Mouse (Mus musculus) brown adipose tissue, adult 24 weeks (tissue): ENCODE measurements around the gene Tfe3. TPM values are rescaled to one million over a fixed set of nuclear protein-coding genes. Genes with fewer than 3 reads are reported as not detected.
"Not testable (repeated sequence)": the region's sequence is repeated elsewhere in the genome, so short reads cannot be mapped to it uniquely, and the experiment has no call there.

Experiments
- H3K27ac ChIP-seq: fragments of 200-500 bp; replicated peaks from 2 replicates; pipeline ENCODE4 v1.5.1; 2012; ENCODE audit warnings: low read depth, mild to moderate bottlenecking, low read length
- H3K4me1 ChIP-seq: fragments of 200-500 bp; 2 replicates; pipeline ENCODE4 v1.6.1; 2012; ENCODE audit warnings: low read length, mixed read lengths; ENCODE audit not compliant: control insufficient read depth, insufficient read depth, insufficient read length
- H3K4me3 ChIP-seq: fragments of 200-500 bp; 2 replicates; pipeline ENCODE4 v1.5.1; 2012; ENCODE audit warnings: low read depth, mild to moderate bottlenecking, low read length, moderate library complexity; ENCODE audit not compliant: insufficient read depth
- polyA plus RNA-seq: library from polyadenylated mRNA; stranded (reverse); fragments of >200 nt; gene quantifications from 2 replicates; pipeline ENCODE4 v1.2.4, GENCODE M21; 2012; ENCODE audit not compliant: missing spikeins, insufficient read depth, insufficient read length

Tfe3 gene
- polyA plus RNA-seq, 1 experiment, result 22.3 TPM

GRCm38 (mm10) chrX:7775501-7776205 is 13.3 kb downstream of the Tfe3 start:
- no peaks in the 10 kb centered on the region for H3K4me1 ChIP-seq
- H3K4me3 ChIP-seq, result no peak overlapping the region
- no peak overlapping the region for H3K27ac ChIP-seq

GRCm38 (mm10) chrX:7776329-7777082 is 14.1 kb downstream of the Tfe3 start:
- no peak overlapping the region for H3K27ac ChIP-seq
- no peak overlapping the region for H3K4me3 ChIP-seq
- no peaks in the 10 kb centered on the region for H3K4me1 ChIP-seq

GRCm38 (mm10) chrX:7778450-7779244 is 16.3 kb downstream of the Tfe3 start:
- Histone ChIP-seq H3K27ac (no peak overlapping the region), H3K4me3 (no peak overlapping the region), H3K4me1 (no peaks in the 10 kb centered on the region)

- no peaks in the 10 kb centered on the region for H3K4me1 ChIP-seq
- H3K4me3 ChIP-seq, result no peak overlapping the region
- no peak overlapping the region for H3K27ac ChIP-seq
These were observed 16.9 kb downstream of the Tfe3 start for GRCm38 (mm10) chrX:7779294-7779693.

GRCm38 (mm10) chrX:7782603-7783092 is 20.3 kb downstream of the Tfe3 start:
- Histone ChIP-seq H3K4me3 (no peak overlapping the region), H3K27ac (no peak overlapping the region), H3K4me1 (no peaks in the 10 kb centered on the region)

- H3K4me3 ChIP-seq, result peak within 1 kb of the TSS; percentile 78
- peak within 1 kb of the TSS; percentile 89 for H3K27ac ChIP-seq
- H3K4me1 ChIP-seq, result no peaks in the 10 kb centered on the region
These were observed 27.3 kb downstream of the Tfe3 start, which contains the start of gene Gripap1 for GRCm38 (mm10) chrX:7789542-7790136. Gripap1 (plus strand) TSS chrX:7789765.

- H3K4me1 ChIP-seq, result no peaks in the 10 kb centered on the region
- H3K4me3 ChIP-seq, result peak overlapping the region; percentile 78
- H3K27ac ChIP-seq, result peak overlapping the region; percentile 70; the same call in 1 of the 2 replicates
These were observed 27.9 kb downstream of the Tfe3 start for GRCm38 (mm10) chrX:7790309-7790708.

- H3K27ac ChIP-seq, result no peak overlapping the region
- no peak overlapping the region for H3K4me3 ChIP-seq
- no peaks in the 10 kb centered on the region for H3K4me1 ChIP-seq
These were observed 31.0 kb downstream of the Tfe3 start for GRCm38 (mm10) chrX:7793361-7793760.

GRCm38 (mm10) chrX:7795016-7795415 is 32.7 kb downstream of the Tfe3 start:
- no peak overlapping the region for H3K27ac ChIP-seq
- no peak overlapping the region for H3K4me3 ChIP-seq
- H3K4me1 ChIP-seq, result no peaks in the 10 kb centered on the region

GRCm38 (mm10) chrX:7797327-7797726 is 35.0 kb downstream of the Tfe3 start:
- Histone ChIP-seq H3K4me1 (no peaks in the 10 kb centered on the region), H3K4me3 (no peak overlapping the region), H3K27ac (no peak overlapping the region)

- H3K27ac ChIP-seq, H3K4me3 ChIP-seq, H3K4me1 ChIP-seq: not testable (repeated sequence)
These were observed 39.8 kb downstream of the Tfe3 start for GRCm38 (mm10) chrX:7802157-7802556.

- H3K4me1 ChIP-seq, H3K4me3 ChIP-seq, H3K27ac ChIP-seq: not testable (repeated sequence)
These were observed 52.7 kb downstream of the Tfe3 start for GRCm38 (mm10) chrX:7815016-7815415.

- no peaks in the 10 kb centered on the region; the same call in 1 of the 2 replicates for H3K4me1 ChIP-seq
- 0 out of 2 replicates have a peak within 1 kb of the TSS, but pooled peaks have one; percentile 14 for H3K4me3 ChIP-seq
- no peak within 1 kb of the TSS for H3K27ac ChIP-seq
These were observed 59.8 kb downstream of the Tfe3 start, which contains the start of gene Kcnd1 for GRCm38 (mm10) chrX:7821865-7822779. Kcnd1 (plus strand) TSS chrX:7822289.
